Mouse (Mus musculus) heart, embryonic 14.5 days (tissue): ENCODE measurements around the gene Ankrd17. TPM values are rescaled to one million over a fixed set of nuclear protein-coding genes. Genes with fewer than 3 reads are reported as not detected.
"Not testable (repeated sequence)": the region's sequence is repeated elsewhere in the genome, so short reads cannot be mapped to it uniquely, and the experiment has no call there.

ENCODE experiments used
- ATAC-seq: fragments of 200-750 bp; cut with Nextera tagmentation; 2 replicates; pipeline ENCODE4 v1.8.0; 2017; ENCODE audit warnings: low read depth, moderate TSS enrichment; ENCODE audit not compliant: insufficient number of reproducible peaks, insufficient read depth, low FRiP score
- H3K27ac ChIP-seq, 2 experiments: fragments of 200-500 bp in 1 of 2; fragments of 300-500 bp in 1 of 2; sonication (generic) in 1 of 2; replicated peaks in 1 of 2; 2 replicates each; pipeline ENCODE4 v1.5.1; 2012 to 2014; ENCODE audit warnings: low read depth in 2 of 2, low read length in 2 of 2, control low read depth in 1 of 2, mild to moderate bottlenecking in 1 of 2, mixed read lengths in 1 of 2; ENCODE audit not compliant: control insufficient read depth in 1 of 2, insufficient read depth in 1 of 2
- H3K27me3 ChIP-seq: fragments of 300-500 bp; sonication (generic); 2 replicates; pipeline ENCODE4 v1.6.1; 2014; ENCODE audit warnings: mild to moderate bottlenecking, low read length, control low read depth; ENCODE audit not compliant: control insufficient read depth, insufficient read depth
- H3K36me3 ChIP-seq: fragments of 300-500 bp; sonication (generic); 2 replicates; pipeline ENCODE4 v1.6.1; 2014; ENCODE audit warnings: mild to moderate bottlenecking, control low read depth, low read length, mixed read lengths; ENCODE audit not compliant: control insufficient read depth, insufficient read depth
- H3K4me1 ChIP-seq, 2 experiments: fragments of 200-500 bp in 1 of 2; fragments of 300-500 bp in 1 of 2; sonication (generic) in 1 of 2; 2 replicates each; pipeline ENCODE4 v1.6.1; 2012 to 2014; ENCODE audit warnings: low read length in 2 of 2, control low read depth in 1 of 2, mixed read lengths in 1 of 2; ENCODE audit not compliant: control insufficient read depth in 2 of 2, insufficient read depth in 2 of 2
- H3K4me2 ChIP-seq: fragments of 300-500 bp; sonication (generic); 2 replicates; pipeline ENCODE4 v1.6.1; 2014; ENCODE audit warnings: mild to moderate bottlenecking, low read length
- H3K4me3 ChIP-seq, 2 experiments: fragments of 200-500 bp in 1 of 2; fragments of 300-500 bp in 1 of 2; sonication (generic) in 1 of 2; 2 replicates each; pipeline ENCODE4 v1.5.1; 2012 to 2014; ENCODE audit warnings: low read length in 2 of 2, mild to moderate bottlenecking in 2 of 2, control low read depth in 1 of 2, low read depth in 1 of 2, moderate library complexity in 1 of 2; ENCODE audit not compliant: control insufficient read depth in 1 of 2, insufficient read depth in 1 of 2
- H3K9ac ChIP-seq: fragments of 300-500 bp; sonication (generic); 2 replicates; pipeline ENCODE4 v1.6.1; 2014; ENCODE audit warnings: mild to moderate bottlenecking, low read length
- H3K9me3 ChIP-seq: fragments of 300-500 bp; sonication (generic); 2 replicates; pipeline ENCODE4 v1.6.1; 2016; ENCODE audit warnings: low read length, control low read depth; ENCODE audit not compliant: control insufficient read depth
- WGBS: fragments of 180-500 bp; shearing (Covaris S2); extraction: QIAGEN DNeasy Blood & Tissue Kit; methylation state at CpG from one replicate; pipeline ENCODE4 v1.1.7; 2014; 5-methylcytosine and 5-hydroxymethylcytosine counted together
- polyA plus RNA-seq: library from polyadenylated mRNA; unstranded; fragments of >200 nt; fragmentation: Nextera tagmentation; extraction: Ambion mirVana; gene quantifications from 2 replicates; pipeline ENCODE4 v1.2.1, GENCODE M21; 2014

The Ankrd17 gene
- polyA plus RNA-seq, 1 experiment from 2014 or later = 26.2 TPM

DNA sequence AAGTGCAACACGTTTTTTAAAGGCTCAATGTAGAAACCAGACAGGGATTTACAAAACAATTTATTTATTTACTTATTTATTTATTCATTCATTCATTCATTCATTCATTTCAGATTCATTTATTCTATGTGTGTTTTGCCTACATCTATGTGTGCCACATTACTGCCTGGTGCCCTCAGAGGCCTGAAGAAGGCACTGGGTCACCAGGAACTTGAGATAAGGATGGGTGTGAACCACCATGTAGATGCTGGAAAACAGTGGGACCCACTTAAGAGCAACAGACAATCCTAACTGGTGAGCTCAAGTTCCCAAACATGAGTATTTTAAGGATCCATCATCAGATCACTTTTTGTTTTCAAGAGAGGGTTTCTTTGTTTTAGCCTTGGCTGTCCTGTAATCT lies 91.6 kb downstream of the Ankrd17 start:
- ATAC-seq = no peak
- H3K27ac ChIP-seq = no peak overlapping the region
- 80% methylated on average over 1 of the region's 1 CpGs for WGBS
- no peaks in the 10 kb centered on the region for H3K4me1 ChIP-seq
- no peaks in the 10 kb centered on the region for H3K9me3 ChIP-seq
- H3K9ac ChIP-seq = no peak overlapping the region
- peaks cover 63% of the 10 kb centered on the region for H3K36me3 ChIP-seq
- H3K4me3 ChIP-seq = no peak overlapping the region
- no peaks in the 10 kb centered on the region for H3K27me3 ChIP-seq
- no peak overlapping the region for H3K4me2 ChIP-seq

DNA sequence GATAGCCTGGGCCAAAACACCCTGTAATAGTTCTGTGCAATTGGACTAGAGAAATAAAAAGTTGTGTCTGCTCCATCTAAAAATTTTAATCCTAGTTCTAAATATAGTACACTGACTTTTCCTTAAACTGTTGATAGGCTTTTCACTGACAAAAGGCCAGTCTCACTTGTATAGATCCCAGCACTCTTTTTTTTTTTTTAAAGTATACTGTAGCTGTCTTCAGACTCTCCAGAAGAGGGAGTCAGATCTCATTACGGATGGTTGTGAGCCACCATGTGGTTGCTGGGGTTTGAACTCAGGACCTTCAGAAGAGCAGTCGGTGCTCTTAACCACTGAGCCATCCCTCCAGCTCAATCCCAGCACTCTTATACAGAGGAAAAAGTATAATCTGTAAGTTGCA lies 104.1 kb downstream of the Ankrd17 start:
- not testable (repeated sequence) for H3K27ac ChIP-seq, H3K4me1 ChIP-seq, H3K9me3 ChIP-seq, H3K4me3 ChIP-seq, H3K9ac ChIP-seq, H3K27me3 ChIP-seq, H3K4me2 ChIP-seq, ATAC-seq
- 72% methylated on average over 2 of the region's 2 CpGs for WGBS
- H3K36me3 ChIP-seq = peaks cover 93% of the 10 kb centered on the region

DNA sequence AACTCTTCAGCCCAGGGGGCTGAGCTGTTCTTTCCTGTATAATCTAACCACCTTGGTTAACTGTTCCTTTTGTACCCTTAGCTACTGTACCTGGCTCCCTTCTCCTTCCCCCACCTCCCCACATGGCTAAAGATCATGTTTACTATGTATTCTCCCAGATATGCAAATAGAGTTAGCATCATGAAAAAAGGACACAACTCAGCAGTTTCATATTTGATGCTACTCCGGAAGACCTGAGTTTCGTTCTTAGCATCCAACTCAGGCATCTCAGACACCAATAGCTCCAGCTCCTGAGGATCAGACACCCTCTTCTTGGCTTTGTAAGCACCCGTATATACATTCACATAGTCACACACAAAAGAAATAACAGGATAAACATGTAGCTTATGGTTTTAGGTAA lies 109.4 kb downstream of the Ankrd17 start:
- H3K27ac ChIP-seq = no peak overlapping the region
- WGBS = 89% methylated on average over 3 of the region's 3 CpGs

DNA sequence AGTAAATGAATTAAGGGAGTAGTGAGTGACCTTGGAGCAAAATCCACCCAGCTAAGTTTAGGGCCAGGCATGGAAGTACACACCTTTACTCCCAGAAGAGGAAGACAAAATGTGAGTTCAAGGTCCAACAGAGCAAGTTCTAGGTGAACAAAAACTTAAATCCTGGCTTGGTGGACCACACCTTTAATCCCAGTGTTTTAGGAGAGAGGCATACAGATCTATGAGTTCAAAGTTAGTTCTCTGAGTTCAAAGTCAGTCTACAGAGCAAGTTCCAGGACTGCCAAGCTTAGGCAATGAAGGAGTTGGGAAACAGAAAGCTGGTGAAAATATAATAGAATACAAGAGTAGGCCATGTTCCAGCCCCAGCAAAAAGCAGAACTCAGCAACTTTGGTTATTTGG lies 118.9 kb downstream of the Ankrd17 start:
- Histone ChIP-seq H3K36me3 (peaks cover 94% of the 10 kb centered on the region), H3K4me1 (no peaks in the 10 kb centered on the region), H3K9ac (no peak overlapping the region), H3K27me3 (no peaks in the 10 kb centered on the region), H3K4me3 (no peak overlapping the region), H3K27ac (no peak overlapping the region), H3K9me3 (no peaks in the 10 kb centered on the region), H3K4me2 (no peak overlapping the region)
- no peak for ATAC-seq

More for the DNA sequence above, 109.4 kb downstream of the Ankrd17 start:
- Histone ChIP-seq H3K4me1 (no peaks in the 10 kb centered on the region), H3K9ac (no peak overlapping the region), H3K4me2 (no peak overlapping the region), H3K4me3 (no peak overlapping the region), H3K36me3 (peaks cover 100% of the 10 kb centered on the region), H3K27me3 (no peaks in the 10 kb centered on the region), H3K9me3 (no peaks in the 10 kb centered on the region)
- ATAC-seq = no peak

DNA sequence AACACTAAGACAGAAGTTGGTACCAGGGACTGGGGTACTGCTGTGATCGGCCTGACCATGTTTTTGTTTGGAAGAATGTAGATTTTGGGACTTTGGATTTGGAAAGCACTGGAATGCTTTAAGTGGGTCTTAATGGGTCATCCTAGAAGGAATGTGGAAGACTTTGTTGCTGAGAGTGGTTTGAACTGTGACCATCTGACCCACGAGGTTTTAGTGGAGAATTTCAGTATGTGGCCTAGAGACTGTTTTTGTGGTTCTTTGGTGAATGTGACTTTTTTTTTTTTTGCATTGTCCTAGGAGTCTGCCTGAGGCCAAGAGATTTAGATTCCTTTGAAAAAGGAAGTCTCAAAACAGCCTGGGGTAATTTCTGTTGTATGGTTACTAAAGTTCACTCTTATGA lies 119.4 kb downstream of the Ankrd17 start:
- no peaks in the 10 kb centered on the region for H3K9me3 ChIP-seq
- no peak overlapping the region for H3K4me3 ChIP-seq
- no peaks in the 10 kb centered on the region for H3K4me1 ChIP-seq
- no peak overlapping the region for H3K4me2 ChIP-seq
- ATAC-seq = no peak
- H3K9ac ChIP-seq = no peak overlapping the region
- no peak overlapping the region for H3K27ac ChIP-seq
- no peaks in the 10 kb centered on the region for H3K27me3 ChIP-seq
- WGBS = 80% methylated on average over 2 of the region's 2 CpGs
- peaks cover 94% of the 10 kb centered on the region for H3K36me3 ChIP-seq

DNA sequence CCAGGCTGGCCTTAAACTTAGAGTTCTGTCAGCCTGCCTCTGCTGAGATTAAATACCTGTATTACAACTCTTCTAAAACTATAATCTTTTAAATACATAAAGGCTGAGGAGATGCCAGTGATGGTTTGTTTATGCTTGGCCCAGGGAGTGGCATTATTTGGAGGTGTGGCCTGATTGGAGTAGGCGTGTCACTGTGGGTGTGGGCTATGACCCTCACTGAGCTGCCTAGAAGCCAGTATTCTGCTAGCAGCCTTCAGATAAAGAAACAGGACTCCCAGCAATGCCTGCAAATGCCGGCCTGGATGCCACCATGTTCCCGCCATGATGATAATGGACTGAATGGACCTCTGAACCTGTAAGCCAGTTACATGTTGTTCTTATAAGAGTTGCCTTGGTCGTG lies 119.8 kb downstream of the Ankrd17 start:
- Histone ChIP-seq H3K36me3 (peaks cover 94% of the 10 kb centered on the region), H3K4me1 (no peaks in the 10 kb centered on the region), H3K9ac (no peak overlapping the region), H3K27ac (no peak overlapping the region), H3K27me3 (no peaks in the 10 kb centered on the region), H3K9me3 (no peaks in the 10 kb centered on the region), H3K4me2 (no peak overlapping the region), H3K4me3 (no peak overlapping the region)
- ATAC-seq = no peak
- 72% methylated on average over 4 of the region's 4 CpGs for WGBS

DNA sequence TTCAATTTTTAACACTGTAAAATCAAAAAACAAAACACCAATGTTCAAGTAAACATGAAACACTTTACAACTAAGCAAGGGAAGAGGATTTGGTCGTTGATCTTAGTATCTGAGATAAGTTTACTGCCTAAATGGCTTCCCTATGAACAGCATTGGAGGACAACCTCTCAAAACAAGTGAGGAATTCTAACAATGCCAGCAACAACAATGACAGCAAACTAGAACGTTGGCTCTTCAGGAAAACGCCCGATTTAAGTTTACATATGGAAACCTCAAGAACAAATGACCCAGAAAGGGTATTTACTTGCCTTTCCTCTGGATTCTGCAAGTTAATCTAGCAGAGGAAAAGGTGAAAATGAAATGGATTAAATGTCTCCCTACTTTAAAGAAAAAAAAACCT lies 121.0 kb downstream of the Ankrd17 start:
- peaks cover 94% of the 10 kb centered on the region for H3K36me3 ChIP-seq
- H3K4me2 ChIP-seq = no peak overlapping the region
- no peak overlapping the region for H3K4me3 ChIP-seq
- no peak for ATAC-seq
- H3K27me3 ChIP-seq = no peaks in the 10 kb centered on the region
- no peaks in the 10 kb centered on the region for H3K9me3 ChIP-seq
- 29% methylated on average over 4 of the region's 4 CpGs for WGBS
- no peak overlapping the region for H3K9ac ChIP-seq
- no peak overlapping the region for H3K27ac ChIP-seq
- H3K4me1 ChIP-seq = no peaks in the 10 kb centered on the region

DNA sequence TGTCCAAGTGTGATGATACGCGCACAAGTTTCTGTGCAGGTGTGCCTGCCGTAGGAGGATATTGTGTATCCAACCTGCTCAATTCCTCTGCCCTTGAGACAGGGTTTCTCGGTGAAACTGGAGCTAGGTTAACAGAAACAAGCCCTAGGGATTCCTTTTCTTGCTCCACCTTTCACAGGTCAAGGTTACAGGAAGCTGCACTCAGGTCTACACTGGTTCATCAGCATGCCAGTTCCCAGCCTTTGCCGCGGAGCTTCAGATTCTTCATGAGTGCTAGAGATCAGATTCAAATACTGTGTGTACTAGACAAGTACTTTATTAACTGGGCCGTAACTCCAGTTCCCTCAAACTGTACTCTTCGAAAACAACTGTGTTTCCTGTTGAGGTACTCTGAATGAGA lies 131.2 kb downstream of the Ankrd17 start:
- no peaks in the 10 kb centered on the region for H3K27me3 ChIP-seq
- H3K36me3 ChIP-seq = peaks cover 98% of the 10 kb centered on the region
- H3K9me3 ChIP-seq = no peaks in the 10 kb centered on the region
- H3K4me3 ChIP-seq = no peak overlapping the region
- no peak for ATAC-seq
- no peaks in the 10 kb centered on the region for H3K4me1 ChIP-seq
- no peak overlapping the region for H3K9ac ChIP-seq
- H3K4me2 ChIP-seq = no peak overlapping the region
- no peak overlapping the region for H3K27ac ChIP-seq
- WGBS = 94% methylated on average over 8 of the region's 8 CpGs
